ENCODE assay signal across 23 mouse cellular contexts in the genomic region with DNA sequence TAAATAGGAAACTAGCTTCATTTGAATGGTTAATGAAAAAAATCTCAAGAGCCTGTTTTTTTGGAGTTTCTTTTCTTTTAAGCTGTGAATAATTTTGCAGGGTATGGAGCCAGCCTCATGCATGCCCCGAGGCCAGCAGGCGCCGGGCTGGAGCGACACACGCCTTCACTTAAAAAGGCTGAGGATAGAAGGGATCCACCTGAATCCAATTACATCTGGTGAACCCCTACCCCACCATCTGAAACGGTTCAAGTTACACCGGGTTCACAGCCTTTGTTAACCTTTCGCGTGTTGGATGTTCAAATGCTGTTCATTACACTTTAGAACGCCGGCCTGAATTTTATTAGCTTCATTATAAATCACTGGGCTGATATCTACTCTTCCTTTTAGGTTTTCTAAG.
A peak's percentile ranks its signal among the peaks of the same experiment; 100 is the strongest.
DNase-seq lines count a peak whose midpoint lies in the region; ATAC-seq and TF ChIP-seq lines count a peak whose summit lies in the region.
"Had no signal": no experiment of that assay in that cellular context is flagged by ENCODE, and none has a peak within 500 bp of the region (broad histone marks: within the 10 kb centered on the region; RNA-seq: fewer than 3 reads in every experiment).

No protein-coding gene starts in this region.

- ATAC-seq in hindbrain, embryonic 11.5 days (ENCODE audit: low FRiP score): no peak
- ATAC-seq in hindbrain, embryonic 16.5 days: no peak
- ATAC-seq in limb, embryonic 11.5 days (ENCODE audit: insufficient number of reproducible peaks, low FRiP score, low TSS enrichment, low read depth): peak; percentile 79; the same call in 1 of the 2 replicates
- ATAC-seq in forebrain, embryonic 16.5 days: no peak
- ATAC-seq in forebrain, embryonic 11.5 days (replicated peaks; ENCODE audit: low FRiP score): no peak
- ATAC-seq: forebrain, postnatal 0 days; intestine, postnatal 0 days had no signal

- 52% methylated on average over 11 of the region's 11 CpGs for WGBS in hindbrain, embryonic 11.5 days
- WGBS in hindbrain, embryonic 16.5 days: 65% methylated on average over 11 of the region's 11 CpGs
- 33% methylated on average over 11 of the region's 11 CpGs for whole genome bisulfite sequencing in embryonic facial prominence, embryonic 10.5 days
- 2% methylated on average over 11 of the region's 11 CpGs for WGBS in limb, embryonic 11.5 days
- 59% methylated on average over 11 of the region's 11 CpGs for WGBS in forebrain, embryonic 16.5 days
- 66% methylated on average over 11 of the region's 11 CpGs for WGBS in forebrain, embryonic 11.5 days

- peak; percentile 30 for DNase-seq in hindbrain, embryonic 11.5 days (ENCODE audit: low spot score)
- peak; percentile 82 for DNase-seq in embryo, embryonic 10 days (ENCODE audit: low spot score)
- peak; percentile 86 for DNase-seq in embryonic facial prominence, embryonic 10.5 days (ENCODE audit: low spot score)
- DNase-seq in limb, embryonic 11.5 days (ENCODE audit: low spot score): peak; percentile 80
- DNase-seq in forebrain, embryonic 11.5 days (ENCODE audit: low spot score): no peak
- no peak for DNase-seq in layer of hippocampus, adult 2 months (ENCODE audit: low spot score in 2 of 2)
- DNase-seq: adrenal gland, postnatal 14 days; cerebellum, postnatal 10 days; forebrain, postnatal 0 days; heart, adult 18-20 months; kidney, postnatal 36 days; layer of hippocampus, adult 9-11 months; thymus, postnatal 25 days had no signal

- H3K9ac ChIP-seq in hindbrain, embryonic 11.5 days (ENCODE audit: low read depth, low read length): no peak overlapping the region
- no peak overlapping the region for H3K9ac ChIP-seq in hindbrain, embryonic 16.5 days (ENCODE audit: low read depth, low read length)
- no peak overlapping the region for H3K9ac ChIP-seq in limb, embryonic 11.5 days (ENCODE audit: low read length)
- H3K9ac ChIP-seq in forebrain, embryonic 16.5 days (replicated peaks; ENCODE audit: low read depth, low read length): no peak overlapping the region
- no peak overlapping the region for H3K9ac ChIP-seq in forebrain, embryonic 11.5 days (ENCODE audit: low read length)
- H3K9ac ChIP-seq: embryonic facial prominence, embryonic 13.5 days; forebrain, postnatal 0 days; heart, embryonic 15.5 days; limb, embryonic 13.5 days; liver, embryonic 14.5 days; midbrain, embryonic 12.5 days had no signal

- H3K9me3 ChIP-seq in hindbrain, embryonic 11.5 days (ENCODE audit: control insufficient read depth, low read length): no peaks in the 10 kb centered on the region
- H3K9me3 ChIP-seq in hindbrain, embryonic 16.5 days (ENCODE audit: control insufficient read depth, low read length): peaks cover 5% of the 10 kb centered on the region; the same call in 1 of the 2 replicates
- H3K9me3 ChIP-seq in embryonic facial prominence, embryonic 10.5 days: peaks cover under 1% of the 10 kb centered on the region; the same call in 1 of the 2 replicates
- H3K9me3 ChIP-seq in limb, embryonic 11.5 days (ENCODE audit: control insufficient read depth, low read length): no peaks in the 10 kb centered on the region; the same call in 1 of the 2 replicates
- H3K9me3 ChIP-seq in forebrain, embryonic 16.5 days (ENCODE audit: control insufficient read depth, low read length): no peaks in the 10 kb centered on the region
- no peaks in the 10 kb centered on the region for H3K9me3 ChIP-seq in forebrain, embryonic 11.5 days (ENCODE audit: control insufficient read depth, low read length)
- H3K9me3 ChIP-seq: heart, embryonic 15.5 days had no signal

- no peaks in the 10 kb centered on the region for H3K4me1 ChIP-seq in hindbrain, embryonic 11.5 days (replicated peaks; ENCODE audit: control insufficient read depth, insufficient read depth, low read length)
- no peaks in the 10 kb centered on the region for H3K4me1 ChIP-seq in hindbrain, embryonic 16.5 days (ENCODE audit: control insufficient read depth, insufficient read depth, low read depth, low read length)
- H3K4me1 ChIP-seq in embryonic facial prominence, embryonic 10.5 days: peaks cover 25% of the 10 kb centered on the region
- peaks cover 9% of the 10 kb centered on the region; the same call in 1 of the 2 replicates for H3K4me1 ChIP-seq in limb, embryonic 11.5 days (ENCODE audit: control insufficient read depth, insufficient read depth, low read length)
- 0 out of 2 replicates have a peak, but pooled peaks cover 3% of the 10 kb centered on the region for H3K4me1 ChIP-seq in forebrain, embryonic 16.5 days (replicated peaks; ENCODE audit: control insufficient read depth, insufficient read depth, low read length)
- no peaks in the 10 kb centered on the region for H3K4me1 ChIP-seq in forebrain, embryonic 11.5 days (replicated peaks; ENCODE audit: control insufficient read depth, insufficient read depth, low read length)
- H3K4me1 ChIP-seq: midbrain, embryonic 12.5 days had no signal

- H3K4me2 ChIP-seq in hindbrain, embryonic 11.5 days (replicated peaks; ENCODE audit: low read depth, low read length): no peak overlapping the region
- no peak overlapping the region for H3K4me2 ChIP-seq in hindbrain, embryonic 16.5 days (ENCODE audit: low read length)
- no peak overlapping the region for H3K4me2 ChIP-seq in limb, embryonic 11.5 days (ENCODE audit: low read depth, severe bottlenecking)
- H3K4me2 ChIP-seq in forebrain, embryonic 16.5 days (ENCODE audit: low read length): no peak overlapping the region
- no peak overlapping the region for H3K4me2 ChIP-seq in forebrain, embryonic 11.5 days (ENCODE audit: low read depth, low read length, severe bottlenecking)
- H3K4me2 ChIP-seq: embryonic facial prominence, embryonic 13.5 days; heart, embryonic 15.5 days; limb, embryonic 13.5 days; midbrain, embryonic 12.5 days had no signal

- no peak for TF ChIP-seq CTCF in layer of hippocampus, adult 2 months (conservative IDR thresholded peaks at IDR 0.05)

- H3K36me3 ChIP-seq in hindbrain, embryonic 11.5 days (ENCODE audit: control insufficient read depth, insufficient read depth, low read length): no peaks in the 10 kb centered on the region
- H3K36me3 ChIP-seq in hindbrain, embryonic 16.5 days (ENCODE audit: control insufficient read depth, insufficient read depth, low read length): no peaks in the 10 kb centered on the region
- no peaks in the 10 kb centered on the region for H3K36me3 ChIP-seq in embryonic facial prominence, embryonic 10.5 days (replicated peaks)
- no peaks in the 10 kb centered on the region for H3K36me3 ChIP-seq in limb, embryonic 11.5 days (ENCODE audit: control insufficient read depth, insufficient read depth, low read length)
- no peaks in the 10 kb centered on the region for H3K36me3 ChIP-seq in forebrain, embryonic 16.5 days (ENCODE audit: control insufficient read depth, insufficient read depth)
- no peaks in the 10 kb centered on the region for H3K36me3 ChIP-seq in forebrain, embryonic 11.5 days (ENCODE audit: control insufficient read depth, insufficient read depth, low read length)
- H3K36me3 ChIP-seq: embryonic facial prominence, embryonic 13.5 days; heart, embryonic 15.5 days; midbrain, embryonic 12.5 days had no signal

- no peaks in the 10 kb centered on the region for H3K27me3 ChIP-seq in hindbrain, embryonic 11.5 days (ENCODE audit: control insufficient read depth, insufficient read depth, low read length)
- no peaks in the 10 kb centered on the region for H3K27me3 ChIP-seq in hindbrain, embryonic 16.5 days (replicated peaks; ENCODE audit: control insufficient read depth, insufficient read depth, low read length)
- peaks cover 24% of the 10 kb centered on the region; the same call in 1 of the 2 replicates for H3K27me3 ChIP-seq in embryonic facial prominence, embryonic 10.5 days (replicated peaks; ENCODE audit: low read depth, poor library complexity, severe bottlenecking)
- no peaks in the 10 kb centered on the region for H3K27me3 ChIP-seq in limb, embryonic 11.5 days (ENCODE audit: control insufficient read depth, insufficient read depth, low read length)
- no peaks in the 10 kb centered on the region for H3K27me3 ChIP-seq in forebrain, embryonic 16.5 days (replicated peaks; ENCODE audit: control insufficient read depth, insufficient read depth, low read length)
- H3K27me3 ChIP-seq in forebrain, embryonic 11.5 days (ENCODE audit: control insufficient read depth, insufficient read depth, low read length): no peaks in the 10 kb centered on the region
- H3K27me3 ChIP-seq: CH12.LX; embryonic facial prominence, embryonic 13.5 days; heart, embryonic 15.5 days; limb, embryonic 13.5 days; midbrain, embryonic 12.5 days had no signal

- H3K27ac ChIP-seq in hindbrain, embryonic 11.5 days (ENCODE audit: low read depth, low read length): no peak overlapping the region
- H3K27ac ChIP-seq in hindbrain, embryonic 16.5 days (ENCODE audit: low read depth, low read length): no peak overlapping the region
- no peak overlapping the region for H3K27ac ChIP-seq in embryonic facial prominence, embryonic 10.5 days (replicated peaks)
- no peak overlapping the region for H3K27ac ChIP-seq in limb, embryonic 11.5 days (replicated peaks; ENCODE audit: low read depth, low read length)
- no peak overlapping the region for H3K27ac ChIP-seq in forebrain, embryonic 16.5 days (ENCODE audit: low read length)
- H3K27ac ChIP-seq in forebrain, embryonic 11.5 days (ENCODE audit: low read depth, low read length): no peak overlapping the region
- H3K27ac ChIP-seq in layer of hippocampus, adult 2 months: no peak overlapping the region
- H3K27ac ChIP-seq: heart, embryonic 15.5 days; limb, embryonic 13.5 days; liver, embryonic 14.5 days; macrophage; midbrain, embryonic 12.5 days had no signal

- H3K4me3 ChIP-seq in hindbrain, embryonic 11.5 days (ENCODE audit: low read depth, low read length): no peak overlapping the region
- H3K4me3 ChIP-seq in hindbrain, embryonic 16.5 days (ENCODE audit: low read length): no peak overlapping the region
- no peak overlapping the region for H3K4me3 ChIP-seq in embryonic facial prominence, embryonic 10.5 days
- H3K4me3 ChIP-seq in limb, embryonic 11.5 days (ENCODE audit: low read depth, low read length): no peak overlapping the region
- no peak overlapping the region for H3K4me3 ChIP-seq in forebrain, embryonic 16.5 days (replicated peaks; ENCODE audit: low read length)
- no peak overlapping the region for H3K4me3 ChIP-seq in forebrain, embryonic 11.5 days (ENCODE audit: low read depth, low read length)
- H3K4me3 ChIP-seq in layer of hippocampus, adult 2 months: no peak overlapping the region
- H3K4me3 ChIP-seq: embryonic facial prominence, embryonic 13.5 days; heart, embryonic 15.5 days; limb, embryonic 13.5 days; midbrain, embryonic 12.5 days had no signal

Comparison
In these comparisons a context has a peak if more than half of its experiments do, and no peak if none do; other contexts are left out.
1. DNase-seq: peak in hindbrain, embryonic 11.5 days (single experiment), embryo, embryonic 10 days (single experiment), embryonic facial prominence, embryonic 10.5 days (single experiment) and limb, embryonic 11.5 days (single experiment); none in forebrain, embryonic 11.5 days (single experiment) and layer of hippocampus, adult 2 months (0 of 2).